Comparison of ENCODE assay signal across 9 mouse cellular contexts in the genomic region with DNA sequence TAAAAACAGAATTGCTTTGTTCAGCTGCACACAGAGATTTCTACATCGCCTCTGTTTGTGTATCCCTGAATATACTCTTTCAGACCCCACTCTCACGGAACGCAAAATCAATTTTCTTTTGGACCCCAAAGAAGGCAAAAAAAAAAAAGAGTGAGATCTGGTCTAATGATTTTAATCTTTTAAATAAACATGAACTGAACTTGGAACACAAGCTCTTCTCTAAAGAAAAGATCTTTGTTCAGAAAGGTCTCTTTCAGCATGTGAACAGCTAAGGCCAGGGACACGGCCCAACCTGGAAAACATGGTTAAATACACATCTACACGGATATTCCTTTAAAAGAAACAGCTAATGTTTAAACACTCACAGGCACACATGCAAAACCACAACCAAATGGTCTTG. TPM values are rescaled to one million over a fixed set of nuclear protein-coding genes. Genes with fewer than 3 reads are reported as not detected.
A peak's percentile ranks its signal among the peaks of the same experiment; 100 is the strongest.
DNase-seq lines count a peak whose midpoint lies in the region; ATAC-seq and TF ChIP-seq lines count a peak whose summit lies in the region.
"Had no signal": no experiment of that assay in that cellular context is flagged by ENCODE, and none has a peak within 500 bp of the region (broad histone marks: within the 10 kb centered on the region; RNA-seq: fewer than 3 reads in every experiment).

No protein-coding gene starts in this region.

- H3K27ac ChIP-seq in left cerebral cortex, adult 2 months = peak overlapping the region; percentile 51
- H3K27ac ChIP-seq in forebrain, embryonic 14.5 days (ENCODE audit: low read depth, low read length) = peak overlapping the region; percentile 76
- peak overlapping the region; percentile 87 for H3K27ac ChIP-seq in limb, embryonic 12.5 days
- H3K27ac ChIP-seq in stomach, embryonic 14.5 days (ENCODE audit: low read length) = peak overlapping the region; percentile 75

- peaks cover 4% of the 10 kb centered on the region; the same call in 1 of the 2 replicates for H3K36me3 ChIP-seq in forebrain, embryonic 14.5 days (ENCODE audit: control insufficient read depth, insufficient read depth, low read length)
- peaks cover 2% of the 10 kb centered on the region for H3K36me3 ChIP-seq in limb, embryonic 12.5 days
- H3K36me3 ChIP-seq in stomach, embryonic 14.5 days (ENCODE audit: control insufficient read depth, insufficient read depth, low read length) = no peaks in the 10 kb centered on the region

- ATAC-seq in forebrain, embryonic 14.5 days = 0 out of 2 replicates have a peak, but pooled peaks have one; percentile 37
- ATAC-seq in limb, embryonic 12.5 days (ENCODE audit: insufficient number of reproducible peaks, insufficient read depth, low FRiP score, low TSS enrichment, low read depth) = no peak
- no peak for ATAC-seq in stomach, embryonic 14.5 days (ENCODE audit: insufficient number of reproducible peaks, insufficient read depth, low FRiP score, low read depth)

- TF ChIP-seq CTCF in left cerebral cortex, adult 2 months (IDR thresholded peaks at IDR 0.05) = no peak

- no peak overlapping the region for H3K4me3 ChIP-seq in left cerebral cortex, adult 2 months
- H3K4me3 ChIP-seq in forebrain, embryonic 14.5 days (ENCODE audit: low read depth, low read length) = no peak overlapping the region
- no peak overlapping the region for H3K4me3 ChIP-seq in limb, embryonic 12.5 days (replicated peaks)
- no peak overlapping the region for H3K4me3 ChIP-seq in stomach, embryonic 14.5 days (ENCODE audit: low read depth, low read length)

- peak overlapping the region; percentile 26 for H3K4me2 ChIP-seq in forebrain, embryonic 14.5 days (ENCODE audit: low read length)
- no peak overlapping the region for H3K4me2 ChIP-seq in limb, embryonic 12.5 days
- H3K4me2 ChIP-seq in stomach, embryonic 14.5 days (replicated peaks; ENCODE audit: low read depth, low read length) = no peak overlapping the region

- no peaks in the 10 kb centered on the region for H3K27me3 ChIP-seq in forebrain, embryonic 14.5 days (replicated peaks; ENCODE audit: control insufficient read depth, insufficient read depth, low read length)
- H3K27me3 ChIP-seq in limb, embryonic 12.5 days = no peaks in the 10 kb centered on the region
- no peaks in the 10 kb centered on the region for H3K27me3 ChIP-seq in stomach, embryonic 14.5 days (ENCODE audit: control insufficient read depth, insufficient read depth, low read length)

- no peak for DNase-seq in left cerebral cortex, adult 2 months (ENCODE audit: extremely low spot score in 1 of 2, low spot score in 2 of 2)
- DNase-seq in left cerebral cortex, postnatal 14 days (ENCODE audit: low spot score in 2 of 2) = no peak
- DNase-seq in forebrain, embryonic 14.5 days (ENCODE audit: low spot score) = peak; percentile 74
- no peak for DNase-seq in urinary bladder, adult 18-20 months (ENCODE audit: low spot score in 2 of 2)
- no peak for DNase-seq in left cerebral cortex, adult 11 months (ENCODE audit: low spot score)
- DNase-seq: cerebellum, postnatal 36 days; lung, postnatal 36 days had no signal

- H3K9ac ChIP-seq in forebrain, embryonic 14.5 days (ENCODE audit: low read length) = no peak overlapping the region
- H3K9ac ChIP-seq in limb, embryonic 12.5 days (replicated peaks) = no peak overlapping the region
- H3K9ac ChIP-seq in stomach, embryonic 14.5 days (replicated peaks; ENCODE audit: low read depth, low read length) = no peak overlapping the region

- peaks cover 51% of the 10 kb centered on the region for H3K4me1 ChIP-seq in forebrain, embryonic 14.5 days (ENCODE audit: control insufficient read depth, insufficient read depth, low read length)
- H3K4me1 ChIP-seq in limb, embryonic 12.5 days (replicated peaks) = peaks cover 31% of the 10 kb centered on the region
- peaks cover 6% of the 10 kb centered on the region for H3K4me1 ChIP-seq in stomach, embryonic 14.5 days (ENCODE audit: control insufficient read depth, insufficient read depth, low read length)

- intact Hi-C loops in left cerebral cortex, adult 2 months (cut with DNase I) = no loop called here
- intact Hi-C loops in left cerebral cortex, postnatal 14 days (cut with DNase I) = no loop called here

- WGBS in forebrain, embryonic 14.5 days = 5% methylated on average over 5 of the region's 5 CpGs
- 61% methylated on average over 5 of the region's 5 CpGs for WGBS in limb, embryonic 12.5 days
- WGBS in stomach, embryonic 14.5 days = 27% methylated on average over 5 of the region's 5 CpGs

- H3K9me3 ChIP-seq in forebrain, embryonic 14.5 days (replicated peaks; ENCODE audit: control insufficient read depth, low read length) = peaks cover 2% of the 10 kb centered on the region; the same call in 1 of the 2 replicates
- H3K9me3 ChIP-seq in limb, embryonic 12.5 days = peaks cover 5% of the 10 kb centered on the region; the same call in 1 of the 2 replicates
- peaks cover under 1% of the 10 kb centered on the region; the same call in 1 of the 2 replicates for H3K9me3 ChIP-seq in stomach, embryonic 14.5 days (ENCODE audit: control insufficient read depth, low read depth, low read length)

RNA-seq across cellular contexts. Expression of a gene that starts 46.6 kb away (rescaled TPM):
- 10 to 100 TPM; 20.7 to 23.2 TPM for total RNA-seq in left cerebral cortex, adult 2 months (2021)
- 10 to 100 TPM; 18.3 to 18.5 TPM for total RNA-seq in left cerebral cortex, postnatal 14 days (2021)
- 18.8 and 20.2 TPM in 2 replicates for polyA plus RNA-seq in forebrain, embryonic 14.5 days (2014; fragmentation: Nextera tagmentation; extraction: Ambion mirVana)
- polyA plus RNA-seq in limb, embryonic 12.5 days (2016; fragmentation: Nextera tagmentation; extraction: Ambion mirVana) = 8.3 and 10.4 TPM in 2 replicates
- 11.2 and 12.3 TPM in 2 replicates for polyA plus RNA-seq in stomach, embryonic 14.5 days (2014; fragmentation: Nextera tagmentation; extraction: Ambion mirVana)
